Mouse (Mus musculus) neural tube, embryonic 11.5 days (tissue): ENCODE measurements at regions not wholly inside any gene's neighbourhood (a gene's known extent, or its start where the extent isn't known, plus 50 kb on each side); places are given as distances from the start of the nearest gene placed in this dataset.

Source experiments
- ATAC-seq: fragments of 200-750 bp; cut with Nextera tagmentation; 2 replicates; pipeline ENCODE4 v1.8.0; 2017; ENCODE audit warnings: moderate number of reproducible peaks, mild to moderate bottlenecking, moderate TSS enrichment, moderate library complexity; ENCODE audit not compliant: insufficient read depth, low FRiP score, low TSS enrichment
- DNase-seq: peaks from one replicate; pipeline ENCODE4 v3.0.0-alpha.2; 2015; ENCODE audit warnings: low spot score
- H3K27ac ChIP-seq: fragments of 300-500 bp; sonication (generic); 2 replicates; pipeline ENCODE4 v1.5.1; 2014; ENCODE audit warnings: low read depth, mild to moderate bottlenecking, low read length
- H3K27me3 ChIP-seq: fragments of 300-500 bp; sonication (generic); 2 replicates; pipeline ENCODE4 v1.6.1; 2014; ENCODE audit warnings: mild to moderate bottlenecking, low read length, mixed read lengths; ENCODE audit not compliant: control insufficient read depth, insufficient read depth
- H3K36me3 ChIP-seq: fragments of 300-500 bp; sonication (generic); 2 replicates; pipeline ENCODE4 v1.6.1; 2014; ENCODE audit warnings: mild to moderate bottlenecking, low read length, moderate library complexity, mixed read lengths; ENCODE audit not compliant: control insufficient read depth, insufficient read depth
- H3K4me1 ChIP-seq: fragments of 300-500 bp; sonication (generic); 2 replicates; pipeline ENCODE4 v1.6.1; 2014; ENCODE audit warnings: low read length, mixed read lengths; ENCODE audit not compliant: control insufficient read depth, insufficient read depth
- H3K4me2 ChIP-seq: fragments of 300-500 bp; sonication (generic); 2 replicates; pipeline ENCODE4 v1.6.1; 2014; ENCODE audit warnings: low read depth, mild to moderate bottlenecking, moderate library complexity
- H3K4me3 ChIP-seq: fragments of 300-500 bp; sonication (generic); 2 replicates; pipeline ENCODE4 v1.5.1; 2014; ENCODE audit warnings: low read depth, low read length
- H3K9ac ChIP-seq: fragments of 300-500 bp; sonication (generic); 2 replicates; pipeline ENCODE4 v1.6.1; 2014; ENCODE audit warnings: mild to moderate bottlenecking, low read length
- H3K9me3 ChIP-seq: fragments of 300-500 bp; sonication (generic); 2 replicates; pipeline ENCODE4 v1.6.1; 2016; ENCODE audit warnings: low read length; ENCODE audit not compliant: control insufficient read depth
- WGBS: fragments of 180-500 bp; shearing (Covaris S2); extraction: QIAGEN DNeasy Blood & Tissue Kit; methylation state at CpG from one replicate; pipeline ENCODE4 v1.1.7; 2014; 5-methylcytosine and 5-hydroxymethylcytosine counted together

- no peak overlapping the region for H3K4me3 ChIP-seq
- ATAC-seq (peak; percentile 36; the same call in 1 of the 2 replicates), DNase-seq (no peak)
- H3K36me3 ChIP-seq: no peaks in the 10 kb centered on the region
- H3K27me3 ChIP-seq: no peaks in the 10 kb centered on the region
- no peaks in the 10 kb centered on the region for H3K4me1 ChIP-seq
- WGBS: 59% methylated on average over 5 of the region's 5 CpGs
- no peak overlapping the region for H3K4me2 ChIP-seq
- H3K9me3 ChIP-seq: peaks cover 2% of the 10 kb centered on the region; the same call in 1 of the 2 replicates
- H3K27ac ChIP-seq: no peak overlapping the region
- H3K9ac ChIP-seq: no peak overlapping the region
Measured at GRCm38 (mm10) chr14:111008172-111008571, 253.2 kb upstream of the Slitrk6 start.
